Mouse (Mus musculus) neural tube, embryonic 12.5 days (tissue): ENCODE results near the gene Ubxn11. TPM values are rescaled to one million over a fixed set of nuclear protein-coding genes. Genes with fewer than 3 reads are reported as not detected.
"Not testable (repeated sequence)": the region's sequence is repeated elsewhere in the genome, so short reads cannot be mapped to it uniquely, and the experiment has no call there.

Source experiments
- ATAC-seq: fragments of 200-750 bp; cut with Nextera tagmentation; 2 replicates; pipeline ENCODE4 v1.8.0; 2017; ENCODE audit warnings: low read depth, mild to moderate bottlenecking, moderate TSS enrichment, moderate library complexity; ENCODE audit not compliant: low FRiP score
- H3K27ac ChIP-seq: fragments of 300-500 bp; sonication (generic); 2 replicates; pipeline ENCODE4 v1.5.1; 2016
- H3K27me3 ChIP-seq: fragments of 300-500 bp; sonication (generic); replicated peaks from 2 replicates; pipeline ENCODE4 v1.6.1; 2016; ENCODE audit warnings: mild to moderate bottlenecking
- H3K36me3 ChIP-seq: fragments of 300-500 bp; sonication (generic); 2 replicates; pipeline ENCODE4 v1.6.1; 2016; ENCODE audit warnings: mild to moderate bottlenecking
- H3K4me1 ChIP-seq: fragments of 300-500 bp; sonication (generic); 2 replicates; pipeline ENCODE4 v1.6.1; 2016
- H3K4me2 ChIP-seq: fragments of 300-500 bp; sonication (generic); replicated peaks from 2 replicates; pipeline ENCODE4 v1.6.1; 2016; ENCODE audit warnings: mild to moderate bottlenecking
- H3K4me3 ChIP-seq: fragments of 300-500 bp; sonication (generic); 2 replicates; pipeline ENCODE4 v1.5.1; 2016
- H3K9ac ChIP-seq: fragments of 300-500 bp; sonication (generic); 2 replicates; pipeline ENCODE4 v1.6.1; 2016; ENCODE audit warnings: mild to moderate bottlenecking
- H3K9me3 ChIP-seq: fragments of 300-500 bp; sonication (generic); 2 replicates; pipeline ENCODE4 v1.6.1; 2016; ENCODE audit warnings: mild to moderate bottlenecking
- WGBS: fragments of 180-500 bp; shearing (Covaris S2); methylation state at CpG from one replicate; pipeline ENCODE4 v1.1.7; 2016; 5-methylcytosine and 5-hydroxymethylcytosine counted together
- polyA plus RNA-seq: library from polyadenylated mRNA; unstranded; fragments of >200 nt; fragmentation: Nextera tagmentation; extraction: Ambion mirVana; gene quantifications from 2 replicates; pipeline ENCODE4 v1.2.1, GENCODE M21; 2016

Ubxn11 gene
- polyA plus RNA-seq, 1 experiment from 2014 or later: 7.3 TPM

- H3K9ac ChIP-seq, H3K4me1 ChIP-seq: not testable (repeated sequence)
Measured at GRCm38 (mm10) chr4:134160071-134160470, 57.7 kb downstream of the Ubxn11 start.

GRCm38 (mm10) chr4:134164591-134164990, 62.2 kb downstream of the Ubxn11 start:
- WGBS: 93% methylated on average over 6 of the region's 6 CpGs
- H3K27ac ChIP-seq: no peak overlapping the region
- H3K36me3 ChIP-seq: peaks cover 8% of the 10 kb centered on the region
- H3K9ac ChIP-seq: no peak overlapping the region
- no peak overlapping the region for H3K4me3 ChIP-seq
- no peaks in the 10 kb centered on the region for H3K9me3 ChIP-seq
- no peak overlapping the region for H3K4me2 ChIP-seq
- ATAC-seq: no peak
- H3K4me1 ChIP-seq: no peaks in the 10 kb centered on the region
- no peaks in the 10 kb centered on the region for H3K27me3 ChIP-seq

More at GRCm38 (mm10) chr4:134160071-134160470, 57.7 kb downstream of the Ubxn11 start:
- H3K36me3 ChIP-seq: peaks cover 12% of the 10 kb centered on the region
- not testable (repeated sequence) for H3K9me3 ChIP-seq, H3K27ac ChIP-seq, ATAC-seq, H3K27me3 ChIP-seq
- peak overlapping the region; percentile 64 for H3K4me2 ChIP-seq
- 6% methylated on average over 30 of the region's 30 CpGs for WGBS
- H3K4me3 ChIP-seq: peak overlapping the region; percentile 46

- no peak overlapping the region for H3K4me2 ChIP-seq
- H3K36me3 ChIP-seq: peaks cover 8% of the 10 kb centered on the region
- 83% methylated on average over 6 of the region's 6 CpGs for WGBS
- no peak overlapping the region for H3K4me3 ChIP-seq
- H3K9ac ChIP-seq: no peak overlapping the region
- H3K9me3 ChIP-seq: no peaks in the 10 kb centered on the region
- ATAC-seq: no peak
- no peak overlapping the region for H3K27ac ChIP-seq
- no peaks in the 10 kb centered on the region for H3K27me3 ChIP-seq
- H3K4me1 ChIP-seq: no peaks in the 10 kb centered on the region
Measured at GRCm38 (mm10) chr4:134165024-134165423, 62.7 kb downstream of the Ubxn11 start.

GRCm38 (mm10) chr4:134165548-134166465, 63.4 kb downstream of the Ubxn11 start:
- no peak overlapping the region for H3K4me2 ChIP-seq
- H3K9ac ChIP-seq: no peak overlapping the region
- no peaks in the 10 kb centered on the region for H3K9me3 ChIP-seq
- no peak overlapping the region for H3K27ac ChIP-seq
- H3K36me3 ChIP-seq: peaks cover 8% of the 10 kb centered on the region
- H3K4me1 ChIP-seq: no peaks in the 10 kb centered on the region
- 90% methylated on average over 3 of the region's 3 CpGs for WGBS
- H3K27me3 ChIP-seq: no peaks in the 10 kb centered on the region
- H3K4me3 ChIP-seq: no peak overlapping the region
- ATAC-seq: no peak

GRCm38 (mm10) chr4:134166906-134167305, 64.5 kb downstream of the Ubxn11 start:
- no peak overlapping the region for H3K4me2 ChIP-seq
- no peak for ATAC-seq
- no peaks in the 10 kb centered on the region for H3K27me3 ChIP-seq
- no peaks in the 10 kb centered on the region for H3K9me3 ChIP-seq
- peaks cover 15% of the 10 kb centered on the region for H3K36me3 ChIP-seq
- H3K27ac ChIP-seq: no peak overlapping the region
- H3K4me1 ChIP-seq: no peaks in the 10 kb centered on the region
- H3K9ac ChIP-seq: no peak overlapping the region
- 96% methylated on average over 3 of the region's 3 CpGs for WGBS
- no peak overlapping the region for H3K4me3 ChIP-seq

- Histone ChIP-seq H3K27ac (no peak overlapping the region), H3K9me3 (no peaks in the 10 kb centered on the region), H3K9ac (no peak overlapping the region), H3K4me3 (no peak overlapping the region), H3K36me3 (peaks cover 8% of the 10 kb centered on the region), H3K4me1 (no peaks in the 10 kb centered on the region), H3K4me2 (no peak overlapping the region), H3K27me3 (no peaks in the 10 kb centered on the region)
- 88% methylated on average over 3 of the region's 3 CpGs for WGBS
- ATAC-seq: no peak
Measured at GRCm38 (mm10) chr4:134172391-134172790, 70.0 kb downstream of the Ubxn11 start.

Other genes starting within 250 kb of the Ubxn11 start
- 28.7 and 29.2 TPM in 2 replicates for gene Rps6ka1, start 214.8 kb upstream of the Ubxn11 start, polyA plus RNA-seq
- 2,314 and 2,342 TPM in 2 replicates for gene Hmgn2, start 133.9 kb upstream of the Ubxn11 start, polyA plus RNA-seq
- gene Dhdds, start 101.7 kb upstream of the Ubxn11 start, polyA plus RNA-seq: 41.1 and 42.7 TPM in 2 replicates
- gene Lin28a, start 83.7 kb upstream of the Ubxn11 start, polyA plus RNA-seq: 0.84 and 1.9 TPM in 2 replicates
- not detected in 2 replicates for gene Zfp683, start 48.7 kb upstream of the Ubxn11 start, polyA plus RNA-seq
- gene Crybg2, start 41.8 kb upstream of the Ubxn11 start, polyA plus RNA-seq: 0.65 and 1.5 TPM in 2 replicates
- gene Cd52, start 7.5 kb upstream of the Ubxn11 start, polyA plus RNA-seq: 5.7 and 7.2 TPM in 2 replicates
- 312 and 336 TPM in 2 replicates for gene Sh3bgrl3, start 26.2 kb downstream of the Ubxn11 start, polyA plus RNA-seq
- gene Cep85, start 84.5 kb downstream of the Ubxn11 start, polyA plus RNA-seq: 26.3 and 30.3 TPM in 2 replicates
- not detected in 2 replicates for gene Gm7534, start 100.4 kb downstream of the Ubxn11 start, polyA plus RNA-seq
- not detected in 2 replicates for gene Catsper4, start 124.8 kb downstream of the Ubxn11 start, polyA plus RNA-seq
- gene Cnksr1, start 135.8 kb downstream of the Ubxn11 start, polyA plus RNA-seq: 0.13 and 0.19 TPM in 2 replicates
- 0.45 and 0.84 TPM in 2 replicates for gene E130218I03Rik, start 141.1 kb downstream of the Ubxn11 start, polyA plus RNA-seq
- 18.6 and 18.9 TPM in 2 replicates for gene Zfp593, start 143.0 kb downstream of the Ubxn11 start, polyA plus RNA-seq
- 0.33 TPM in 1 of 2 replicates, not detected in the other for gene Gm30191, start 144.4 kb downstream of the Ubxn11 start, polyA plus RNA-seq
- gene Grrp1, start 151.5 kb downstream of the Ubxn11 start, polyA plus RNA-seq: 9.7 and 10.2 TPM in 2 replicates
- 28.1 and 31.9 TPM in 2 replicates for gene Pdik1l, start 185.3 kb downstream of the Ubxn11 start, polyA plus RNA-seq
- gene Trim63, start 212.6 kb downstream of the Ubxn11 start, polyA plus RNA-seq: 2.1 and 2.9 TPM in 2 replicates
- gene Slc30a2, start 240.6 kb downstream of the Ubxn11 start, polyA plus RNA-seq: not detected in 2 replicates